Mouse (Mus musculus) kidney, embryonic 15.5 days (tissue): ENCODE data around the gene Fhl1. TPM values are rescaled to one million over a fixed set of nuclear protein-coding genes. Genes with fewer than 3 reads are reported as not detected.

Experiments
- ATAC-seq: fragments of 200-750 bp; cut with Nextera tagmentation; replicated peaks from 2 replicates; pipeline ENCODE4 v1.8.0; 2017; ENCODE audit warnings: moderate TSS enrichment; ENCODE audit not compliant: low FRiP score
- H3K27ac ChIP-seq: fragments of 300-500 bp; sonication (generic); 2 replicates; pipeline ENCODE4 v1.5.1; 2015; ENCODE audit warnings: mild to moderate bottlenecking, inconsistent platforms
- H3K27me3 ChIP-seq: fragments of 300-500 bp; sonication (generic); 2 replicates; pipeline ENCODE4 v1.6.1; 2015; ENCODE audit warnings: inconsistent platforms
- H3K36me3 ChIP-seq: fragments of 300-500 bp; sonication (generic); 2 replicates; pipeline ENCODE4 v1.6.1; 2015; ENCODE audit warnings: inconsistent platforms
- H3K4me1 ChIP-seq: fragments of 300-500 bp; sonication (generic); 2 replicates; pipeline ENCODE4 v1.6.1; 2015; ENCODE audit warnings: inconsistent platforms
- H3K4me2 ChIP-seq: fragments of 300-500 bp; sonication (generic); 2 replicates; pipeline ENCODE4 v1.6.1; 2015; ENCODE audit warnings: moderate library complexity, mild to moderate bottlenecking, inconsistent platforms
- H3K4me3 ChIP-seq: fragments of 300-500 bp; sonication (generic); replicated peaks from 2 replicates; pipeline ENCODE4 v1.5.1; 2015; ENCODE audit warnings: mild to moderate bottlenecking, inconsistent platforms
- H3K9ac ChIP-seq: fragments of 300-500 bp; sonication (generic); 2 replicates; pipeline ENCODE4 v1.6.1; 2015; ENCODE audit warnings: mild to moderate bottlenecking, inconsistent platforms
- H3K9me3 ChIP-seq: fragments of 300-500 bp; sonication (generic); replicated peaks from 2 replicates; pipeline ENCODE4 v1.6.1; 2016; ENCODE audit warnings: inconsistent platforms
- WGBS: fragments of 180-500 bp; shearing (Covaris S2); methylation state at CpG from one replicate; pipeline ENCODE4 v1.1.7; 2015; ENCODE audit warnings: mixed read lengths; 5-methylcytosine and 5-hydroxymethylcytosine counted together
- polyA plus RNA-seq: library from polyadenylated mRNA; unstranded; fragments of >200 nt; fragmentation: Nextera tagmentation; extraction: Ambion mirVana; gene quantifications from 2 replicates; pipeline ENCODE4 v1.2.1, GENCODE M21; 2015

The Fhl1 gene
- 89.6 and 89.8 TPM in 2 replicates for polyA plus RNA-seq

GRCm38 (mm10) chrX:56731306-56732201, at the start of gene Fhl1:
TSS of gene Fhl1 (plus strand) at chrX:56731787.
- Histone ChIP-seq H3K27ac (0 out of 2 replicates have a peak within 1 kb of the TSS, but pooled peaks have one; percentile 37), H3K4me3 (peak within 1 kb of the TSS; percentile 55), H3K9ac (peak within 1 kb of the TSS; percentile 43), H3K36me3 (no peaks in the 10 kb centered on the region), H3K4me1 (no peaks in the 10 kb centered on the region), H3K27me3 (peaks cover 21% of the 10 kb centered on the region), H3K9me3 (no peaks in the 10 kb centered on the region), H3K4me2 (peak within 1 kb of the TSS; percentile 63)
- WGBS, result 25% methylated on average over 32 of the region's 106 CpGs
- ATAC-seq, result peak; percentile 92

DNA sequence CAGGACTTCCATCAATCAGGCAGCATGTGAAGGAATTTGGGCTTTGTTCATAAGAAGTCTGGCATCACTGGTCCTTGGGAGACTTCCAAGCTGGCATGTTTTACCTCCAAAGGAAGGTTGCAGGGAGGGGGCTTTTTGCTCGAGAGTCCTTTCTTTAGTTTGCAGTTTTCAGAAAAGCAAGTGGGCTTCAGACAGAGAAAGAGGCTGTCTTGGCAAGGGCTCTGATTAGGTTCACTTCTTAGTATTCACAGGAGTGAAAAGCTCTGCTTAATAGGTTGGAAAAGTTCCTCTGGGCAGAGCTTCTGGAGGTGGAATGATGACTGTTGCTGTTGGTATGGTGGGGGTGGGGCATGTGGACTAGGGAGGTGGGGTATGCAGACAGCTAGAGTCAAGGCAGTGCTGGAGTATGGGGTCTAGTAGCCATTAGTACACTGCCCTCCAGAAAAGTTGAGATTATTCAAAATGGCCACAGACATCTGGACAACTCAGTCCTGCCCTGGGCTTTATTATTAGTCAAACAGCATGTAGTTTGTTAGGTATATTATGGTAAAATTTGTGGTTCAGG, 49.3 kb upstream of the Fhl1 start:
- ATAC-seq, result no peak
- Histone ChIP-seq H3K9me3 (no peaks in the 10 kb centered on the region), H3K36me3 (no peaks in the 10 kb centered on the region), H3K4me3 (no peak overlapping the region), H3K4me2 (no peak overlapping the region), H3K27ac (no peak overlapping the region), H3K4me1 (no peaks in the 10 kb centered on the region), H3K9ac (no peak overlapping the region), H3K27me3 (no peaks in the 10 kb centered on the region)
- WGBS, result 79% methylated on average over 1 of the region's 1 CpGs

DNA sequence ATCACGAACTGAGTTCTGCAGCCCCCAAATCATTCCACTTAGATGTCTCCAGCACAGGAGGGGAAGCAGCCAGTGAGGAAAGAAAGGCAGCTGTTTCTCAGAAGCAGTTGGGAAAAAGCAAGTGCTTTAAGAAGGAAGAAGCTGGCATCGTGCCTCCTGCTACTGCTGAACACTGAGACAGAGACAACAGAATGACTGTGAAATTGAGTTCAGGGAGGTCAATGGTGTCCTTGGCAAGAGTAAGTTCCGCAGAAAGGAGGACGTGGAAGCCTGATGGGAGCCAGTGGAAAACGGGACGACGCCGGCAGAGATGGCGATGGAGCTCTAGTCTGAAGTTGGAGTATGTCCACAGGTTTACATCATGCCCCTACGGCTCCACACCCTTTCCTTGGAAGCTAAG, 48.1 kb upstream of the Fhl1 start:
- Histone ChIP-seq H3K9me3 (no peaks in the 10 kb centered on the region), H3K27me3 (no peaks in the 10 kb centered on the region), H3K4me2 (no peak overlapping the region), H3K4me1 (no peaks in the 10 kb centered on the region), H3K36me3 (no peaks in the 10 kb centered on the region), H3K27ac (no peak overlapping the region), H3K4me3 (no peak overlapping the region), H3K9ac (no peak overlapping the region)
- WGBS, result 88% methylated on average over 10 of the region's 10 CpGs
- no peak for ATAC-seq

- Histone ChIP-seq H3K36me3 (no peaks in the 10 kb centered on the region), H3K4me3 (no peak overlapping the region), H3K9me3 (no peaks in the 10 kb centered on the region), H3K4me1 (no peaks in the 10 kb centered on the region), H3K27ac (no peak overlapping the region), H3K4me2 (no peak overlapping the region), H3K9ac (no peak overlapping the region), H3K27me3 (no peaks in the 10 kb centered on the region)
- 91% methylated on average over 6 of the region's 6 CpGs for WGBS
- ATAC-seq, result no peak
Observed at GRCm38 (mm10) chrX:56692554-56692953, 39.0 kb upstream of the Fhl1 start.

DNA sequence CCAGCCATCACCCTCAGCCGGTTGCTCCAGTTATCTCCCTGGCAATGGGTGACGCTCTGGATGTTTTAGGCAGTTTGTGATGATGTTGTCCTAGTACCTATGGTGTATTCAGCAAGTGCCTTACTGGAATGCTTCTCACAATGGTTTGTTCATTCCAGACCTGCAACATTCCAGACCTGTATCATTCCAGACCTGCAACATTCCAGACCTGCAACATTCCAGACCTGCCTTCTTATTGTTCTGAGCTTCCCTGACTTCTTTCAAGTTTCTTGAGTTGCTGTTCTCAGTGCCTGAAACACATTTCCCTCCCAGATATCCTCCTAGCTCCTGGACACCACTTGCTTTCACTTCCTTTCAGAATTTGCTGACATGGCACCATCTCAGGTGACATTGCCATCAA, 37.0 kb upstream of the Fhl1 start:
- no peak for ATAC-seq
- no peaks in the 10 kb centered on the region for H3K27me3 ChIP-seq
- H3K4me1 ChIP-seq, result no peaks in the 10 kb centered on the region
- H3K27ac ChIP-seq, result no peak overlapping the region
- no peak overlapping the region for H3K4me3 ChIP-seq
- H3K9ac ChIP-seq, result no peak overlapping the region
- H3K36me3 ChIP-seq, result no peaks in the 10 kb centered on the region
- WGBS, result 88% methylated on average over 2 of the region's 2 CpGs
- H3K4me2 ChIP-seq, result no peak overlapping the region
- H3K9me3 ChIP-seq, result no peaks in the 10 kb centered on the region

DNA sequence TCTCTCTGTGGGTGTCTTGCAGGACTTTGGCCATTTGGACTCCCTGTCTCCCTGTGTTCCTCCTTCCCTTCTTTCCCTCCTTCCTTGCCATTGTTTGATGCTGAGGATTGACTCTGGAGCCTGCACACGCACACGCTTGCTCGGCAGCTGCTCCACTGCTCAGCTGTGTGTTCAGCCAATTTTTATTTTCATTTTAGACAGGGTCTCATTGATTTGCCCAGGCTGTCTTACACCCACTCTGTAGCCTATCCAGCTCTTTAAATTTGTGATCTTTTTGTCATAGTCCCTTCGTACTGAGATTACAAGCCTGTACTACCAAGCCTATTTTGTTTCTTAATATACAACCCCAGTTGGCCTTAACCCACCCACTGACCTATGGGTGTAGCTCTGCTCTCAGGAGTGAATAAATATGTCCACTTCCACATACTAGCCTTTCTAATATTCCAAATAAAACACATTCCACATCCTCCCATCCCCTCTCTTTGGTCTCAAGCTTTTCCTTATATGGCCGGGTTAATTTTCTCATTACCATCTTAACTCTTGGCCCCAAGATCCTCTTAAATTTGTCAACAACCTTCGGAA, 34.3 kb upstream of the Fhl1 start:
- ATAC-seq, result 0 out of 2 replicates have a peak, but pooled peaks have one; percentile 22
- no peak overlapping the region for H3K4me2 ChIP-seq
- H3K27me3 ChIP-seq, result 0 out of 2 replicates have a peak, but pooled peaks cover 3% of the 10 kb centered on the region
- H3K27ac ChIP-seq, result no peak overlapping the region
- H3K4me1 ChIP-seq, result no peaks in the 10 kb centered on the region
- no peaks in the 10 kb centered on the region for H3K9me3 ChIP-seq
- 64% methylated on average over 6 of the region's 6 CpGs for WGBS
- no peak overlapping the region for H3K4me3 ChIP-seq
- H3K9ac ChIP-seq, result no peak overlapping the region
- no peaks in the 10 kb centered on the region for H3K36me3 ChIP-seq

GRCm38 (mm10) chrX:56697886-56698285, 33.7 kb upstream of the Fhl1 start:
- H3K36me3 ChIP-seq, result no peaks in the 10 kb centered on the region
- ATAC-seq, result no peak
- no peaks in the 10 kb centered on the region for H3K4me1 ChIP-seq
- H3K4me2 ChIP-seq, result no peak overlapping the region
- H3K27me3 ChIP-seq, result 0 out of 2 replicates have a peak, but pooled peaks cover 3% of the 10 kb centered on the region
- H3K9ac ChIP-seq, result no peak overlapping the region
- 62% methylated on average over 4 of the region's 4 CpGs for WGBS
- H3K27ac ChIP-seq, result no peak overlapping the region
- no peak overlapping the region for H3K4me3 ChIP-seq
- H3K9me3 ChIP-seq, result no peaks in the 10 kb centered on the region

DNA sequence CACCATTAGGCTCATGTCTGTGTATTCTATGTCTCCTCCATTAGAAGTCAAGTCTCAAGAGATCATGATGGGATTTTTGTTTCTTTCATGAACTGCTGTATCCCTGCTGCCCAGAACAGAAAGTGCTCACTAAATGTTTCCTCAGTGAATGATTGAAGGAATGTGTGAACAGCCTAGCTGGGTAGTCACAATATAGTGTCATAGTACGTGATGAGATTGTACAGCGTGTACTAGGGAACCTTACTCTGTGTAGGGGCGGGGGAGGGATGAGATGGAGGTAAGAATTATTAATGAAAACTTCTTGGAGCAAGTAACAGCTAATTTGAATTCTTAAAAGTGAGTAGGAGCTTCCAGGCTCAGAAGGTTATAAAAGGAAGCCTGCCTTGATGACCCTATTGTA, 30.3 kb upstream of the Fhl1 start:
- no peak overlapping the region for H3K4me2 ChIP-seq
- H3K27me3 ChIP-seq, result 0 out of 2 replicates have a peak, but pooled peaks cover 3% of the 10 kb centered on the region
- no peak overlapping the region for H3K27ac ChIP-seq
- H3K9ac ChIP-seq, result no peak overlapping the region
- no peaks in the 10 kb centered on the region for H3K4me1 ChIP-seq
- H3K9me3 ChIP-seq, result no peaks in the 10 kb centered on the region
- H3K36me3 ChIP-seq, result no peaks in the 10 kb centered on the region
- 66% methylated on average over 3 of the region's 3 CpGs for WGBS
- ATAC-seq, result no peak
- no peak overlapping the region for H3K4me3 ChIP-seq

DNA sequence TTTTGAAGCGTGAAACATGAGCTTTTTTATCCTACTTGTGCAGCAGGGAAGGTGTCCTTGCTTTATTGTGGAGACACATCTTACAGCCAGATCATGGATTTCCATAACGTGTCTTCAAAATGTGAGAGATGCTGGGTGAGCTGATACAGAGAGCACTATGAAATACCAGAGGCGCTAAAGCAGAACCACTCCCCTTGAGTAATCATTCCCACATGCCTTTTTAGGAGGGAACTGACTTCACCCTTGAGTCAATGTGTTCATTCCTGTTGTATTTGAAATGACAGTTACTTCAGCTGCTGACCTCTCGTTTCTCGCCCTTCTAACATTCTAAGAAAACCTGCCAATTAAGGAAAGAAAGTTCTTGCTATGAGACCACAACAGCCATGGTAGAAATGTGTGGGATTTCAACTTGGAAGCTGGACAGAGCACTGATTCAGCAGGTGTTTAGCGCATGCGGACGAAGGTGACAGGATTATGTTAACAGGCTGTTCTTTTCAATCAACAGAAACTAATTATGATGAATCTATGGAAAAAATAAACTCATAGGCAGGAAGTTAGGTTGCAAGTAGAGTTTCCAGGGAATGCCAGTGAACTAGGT, 27.5 kb upstream of the Fhl1 start:
- H3K4me3 ChIP-seq, result no peak overlapping the region
- ATAC-seq, result no peak
- WGBS, result 72% methylated on average over 8 of the region's 8 CpGs
- H3K9me3 ChIP-seq, result no peaks in the 10 kb centered on the region
- no peak overlapping the region for H3K27ac ChIP-seq
- no peaks in the 10 kb centered on the region for H3K36me3 ChIP-seq
- H3K9ac ChIP-seq, result no peak overlapping the region
- no peak overlapping the region for H3K4me2 ChIP-seq
- H3K27me3 ChIP-seq, result 0 out of 2 replicates have a peak, but pooled peaks cover 3% of the 10 kb centered on the region
- H3K4me1 ChIP-seq, result no peaks in the 10 kb centered on the region

GRCm38 (mm10) chrX:56708592-56709370, 22.8 kb upstream of the Fhl1 start:
- H3K9ac ChIP-seq, result no peak overlapping the region
- WGBS, result 76% methylated on average over 6 of the region's 6 CpGs
- no peaks in the 10 kb centered on the region for H3K36me3 ChIP-seq
- H3K4me2 ChIP-seq, result no peak overlapping the region
- peaks cover 4% of the 10 kb centered on the region; the same call in 1 of the 2 replicates for H3K27me3 ChIP-seq
- no peak overlapping the region for H3K4me3 ChIP-seq
- no peaks in the 10 kb centered on the region for H3K4me1 ChIP-seq
- H3K27ac ChIP-seq, result no peak overlapping the region
- ATAC-seq, result no peak
- H3K9me3 ChIP-seq, result no peaks in the 10 kb centered on the region

DNA sequence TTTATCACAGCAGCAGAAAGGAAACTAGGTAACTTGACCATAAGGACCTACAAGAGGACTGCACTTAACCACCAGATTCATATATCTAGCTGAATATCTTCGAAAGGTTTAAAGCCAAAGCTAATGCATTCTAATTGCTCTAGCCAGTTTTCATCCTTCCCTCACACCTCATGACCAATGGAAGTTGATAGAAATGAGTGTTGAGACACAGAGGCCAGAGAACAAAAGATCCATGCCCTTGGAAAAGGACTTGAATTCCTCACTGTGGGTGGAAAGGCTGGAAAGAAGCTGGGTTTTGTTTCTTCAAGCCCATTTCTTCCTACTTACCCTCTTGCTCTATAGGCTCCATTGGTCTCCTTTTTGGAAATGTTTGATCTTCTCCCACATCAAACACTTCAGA, 21.1 kb upstream of the Fhl1 start:
- no peak for ATAC-seq
- H3K27me3 ChIP-seq, result peaks cover 4% of the 10 kb centered on the region; the same call in 1 of the 2 replicates
- H3K4me2 ChIP-seq, result no peak overlapping the region
- H3K9me3 ChIP-seq, result no peaks in the 10 kb centered on the region
- H3K4me1 ChIP-seq, result no peaks in the 10 kb centered on the region
- no peak overlapping the region for H3K4me3 ChIP-seq
- H3K9ac ChIP-seq, result no peak overlapping the region
- no peaks in the 10 kb centered on the region for H3K36me3 ChIP-seq
- H3K27ac ChIP-seq, result no peak overlapping the region
- 84% methylated on average over 1 of the region's 1 CpGs for WGBS
